Mouse (Mus musculus) thymus, adult 2 months (tissue): Measurements from ENCODE around the gene Dnase1l1.

Experiments used
- CTCF ChIP-seq: fragments of 200-500 bp; IDR thresholded peaks from 2 replicates; pipeline ENCODE4 v1.5.1; 2012; ENCODE audit warnings: mild to moderate bottlenecking, control low read depth, low read length, moderate library complexity, borderline replicate concordance; ENCODE audit not compliant: control insufficient read depth, poor library complexity, insufficient read depth; ENCODE audit errors: extremely low read depth
- POLR2A ChIP-seq: fragments of 200-500 bp; IDR thresholded peaks from 2 replicates; pipeline ENCODE4 v1.6.1; 2012; ENCODE audit warnings: mild to moderate bottlenecking, low read length, control low read depth, moderate library complexity; ENCODE audit not compliant: control insufficient read depth, poor library complexity, insufficient read depth; ENCODE audit errors: extremely low read depth

DNA sequence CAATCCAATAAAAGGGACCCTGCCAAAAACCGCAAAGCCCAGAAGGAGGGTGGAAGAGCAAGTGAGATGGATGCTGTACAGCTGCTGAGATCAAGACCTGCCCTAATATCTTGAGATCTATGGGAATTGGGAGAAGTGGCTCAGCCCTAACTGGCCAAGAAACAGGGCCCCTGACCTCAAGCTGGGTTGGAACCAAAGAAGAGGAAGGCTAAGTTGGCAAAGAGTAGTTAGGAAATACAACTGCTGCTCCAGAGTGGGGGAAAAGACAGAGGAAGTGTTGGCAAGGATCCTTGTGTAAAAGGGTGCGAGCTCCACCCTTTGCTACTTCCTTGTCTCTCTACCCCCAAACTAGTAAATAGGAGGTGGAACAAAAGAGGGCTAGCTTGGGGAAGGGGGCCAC, 38.7 kb downstream of the Dnase1l1 start:
- TF ChIP-seq CTCF (no peak), POLR2A (no peak)
